Mouse (Mus musculus) limb, embryonic 15.5 days (tissue): ENCODE results near the gene Hnrnpf. TPM values are rescaled to one million over a fixed set of nuclear protein-coding genes. Genes with fewer than 3 reads are reported as not detected.

ENCODE experiments used
- ATAC-seq: fragments of 200-750 bp; cut with Nextera tagmentation; 2 replicates; pipeline ENCODE4 v1.8.0; 2017; ENCODE audit warnings: low read depth, moderate TSS enrichment; ENCODE audit not compliant: insufficient number of reproducible peaks, low FRiP score, low TSS enrichment
- H3K27ac ChIP-seq: fragments of 300-500 bp; sonication (generic); 2 replicates; pipeline ENCODE4 v1.5.1; 2015; ENCODE audit warnings: moderate library complexity, mild to moderate bottlenecking, inconsistent platforms
- H3K27me3 ChIP-seq: fragments of 300-500 bp; sonication (generic); 2 replicates; pipeline ENCODE4 v1.6.1; 2015; ENCODE audit warnings: inconsistent platforms
- H3K36me3 ChIP-seq: fragments of 300-500 bp; sonication (generic); 2 replicates; pipeline ENCODE4 v1.6.1; 2015; ENCODE audit warnings: inconsistent platforms
- H3K4me1 ChIP-seq: fragments of 300-500 bp; sonication (generic); 2 replicates; pipeline ENCODE4 v1.6.1; 2015; ENCODE audit warnings: inconsistent platforms
- H3K4me2 ChIP-seq: fragments of 300-500 bp; sonication (generic); 2 replicates; pipeline ENCODE4 v1.6.1; 2015; ENCODE audit warnings: mild to moderate bottlenecking, inconsistent platforms
- H3K4me3 ChIP-seq: fragments of 300-500 bp; sonication (generic); 2 replicates; pipeline ENCODE4 v1.5.1; 2015; ENCODE audit warnings: mild to moderate bottlenecking, inconsistent platforms
- H3K9ac ChIP-seq: fragments of 300-500 bp; sonication (generic); 2 replicates; pipeline ENCODE4 v1.6.1; 2015; ENCODE audit warnings: inconsistent platforms
- H3K9me3 ChIP-seq: fragments of 300-500 bp; sonication (generic); 2 replicates; pipeline ENCODE4 v1.6.1; 2016; ENCODE audit warnings: inconsistent platforms
- WGBS: fragments of 180-500 bp; shearing (Covaris S2); methylation state at CpG from one replicate; pipeline ENCODE4 v1.1.7; 2015; 5-methylcytosine and 5-hydroxymethylcytosine counted together
- polyA plus RNA-seq: library from polyadenylated mRNA; unstranded; fragments of >200 nt; fragmentation: Nextera tagmentation; extraction: Ambion mirVana; gene quantifications from 2 replicates; pipeline ENCODE4 v1.2.1, GENCODE M21; 2015

The Hnrnpf gene
- polyA plus RNA-seq, 1 experiment from 2014 or later = 627 TPM

GRCm38 (mm10) chr6:117932325-117933051 lies 32.4 kb downstream of the Hnrnpf start:
- H3K9me3 ChIP-seq = no peaks in the 10 kb centered on the region
- H3K9ac ChIP-seq = no peak overlapping the region
- H3K27me3 ChIP-seq = no peaks in the 10 kb centered on the region
- no peak for ATAC-seq
- peaks cover 26% of the 10 kb centered on the region for H3K36me3 ChIP-seq
- no peak overlapping the region for H3K27ac ChIP-seq
- H3K4me2 ChIP-seq = no peak overlapping the region
- no peak overlapping the region for H3K4me3 ChIP-seq
- peaks cover 3% of the 10 kb centered on the region; the same call in 1 of the 2 replicates for H3K4me1 ChIP-seq
- 57% methylated on average over 11 of the region's 11 CpGs for WGBS

DNA sequence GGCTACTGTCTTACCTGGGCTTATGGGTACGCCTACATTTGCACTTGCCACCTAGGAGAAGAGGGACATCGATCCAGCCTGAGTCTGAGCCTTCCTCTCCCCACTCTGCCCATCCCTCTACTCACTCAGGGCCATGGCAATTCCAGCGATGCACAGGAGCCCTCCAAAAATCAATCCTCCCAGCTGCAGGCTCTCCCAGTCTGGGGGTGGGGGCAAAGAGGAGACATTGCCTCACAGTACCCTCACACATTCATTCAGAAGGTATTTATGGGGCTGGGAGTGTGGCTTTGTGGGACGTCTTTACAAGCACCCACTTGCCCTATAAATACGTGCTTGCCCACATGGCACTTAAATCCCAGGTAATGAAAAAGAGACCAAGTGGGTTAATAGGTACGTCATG lies 34.2 kb downstream of the Hnrnpf start:
- no peaks in the 10 kb centered on the region for H3K9me3 ChIP-seq
- no peak overlapping the region for H3K4me3 ChIP-seq
- no peak for ATAC-seq
- no peak overlapping the region for H3K4me2 ChIP-seq
- WGBS = 56% methylated on average over 6 of the region's 6 CpGs
- peaks cover 3% of the 10 kb centered on the region; the same call in 1 of the 2 replicates for H3K4me1 ChIP-seq
- no peaks in the 10 kb centered on the region for H3K27me3 ChIP-seq
- no peak overlapping the region for H3K27ac ChIP-seq
- H3K9ac ChIP-seq = no peak overlapping the region
- H3K36me3 ChIP-seq = peaks cover 10% of the 10 kb centered on the region

GRCm38 (mm10) chr6:117935681-117936612 lies 35.8 kb downstream of the Hnrnpf start:
- H3K9ac ChIP-seq = no peak overlapping the region
- ATAC-seq = no peak
- H3K27me3 ChIP-seq = no peaks in the 10 kb centered on the region
- peaks cover 3% of the 10 kb centered on the region; the same call in 1 of the 2 replicates for H3K4me1 ChIP-seq
- no peaks in the 10 kb centered on the region for H3K36me3 ChIP-seq
- H3K4me3 ChIP-seq = no peak overlapping the region
- 87% methylated on average over 14 of the region's 14 CpGs for whole genome bisulfite sequencing
- no peak overlapping the region for H3K4me2 ChIP-seq
- H3K27ac ChIP-seq = no peak overlapping the region
- H3K9me3 ChIP-seq = no peaks in the 10 kb centered on the region

GRCm38 (mm10) chr6:117937222-117937932 lies 37.3 kb downstream of the Hnrnpf start, which contains the start of gene Fxyd4:
Fxyd4 (minus strand) TSS chr6:117937692.
- no peak within 1 kb of the TSS for H3K4me3 ChIP-seq
- H3K9me3 ChIP-seq = no peaks in the 10 kb centered on the region
- no peak within 1 kb of the TSS for H3K9ac ChIP-seq
- ATAC-seq = no peak
- H3K27me3 ChIP-seq = no peaks in the 10 kb centered on the region
- H3K4me2 ChIP-seq = no peak within 1 kb of the TSS
- peaks cover 3% of the 10 kb centered on the region; the same call in 1 of the 2 replicates for H3K4me1 ChIP-seq
- no peaks in the 10 kb centered on the region for H3K36me3 ChIP-seq
- WGBS = 66% methylated on average over 10 of the region's 10 CpGs
- no peak within 1 kb of the TSS for H3K27ac ChIP-seq

DNA sequence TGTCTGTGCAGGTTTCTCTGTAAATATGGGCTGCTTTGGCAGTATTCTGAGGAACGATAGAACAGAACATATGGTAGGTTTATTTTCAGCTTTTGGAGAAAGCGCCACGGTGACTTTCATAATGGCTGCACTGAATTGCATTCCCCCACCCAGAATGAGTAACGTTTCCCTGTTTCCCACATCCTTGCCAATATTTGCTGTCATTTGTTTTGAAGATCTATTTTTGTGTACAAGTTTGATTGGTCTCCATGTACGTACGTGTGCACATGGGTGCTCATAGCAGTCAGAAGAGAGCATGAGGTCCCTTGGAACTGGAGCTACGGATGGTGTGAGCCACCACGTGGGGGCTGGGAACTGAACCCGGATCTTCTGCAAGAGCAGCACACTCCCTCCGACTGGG lies 38.8 kb downstream of the Hnrnpf start:
- Histone ChIP-seq H3K27ac (no peak overlapping the region), H3K9ac (no peak overlapping the region), H3K4me2 (no peak overlapping the region), H3K36me3 (no peaks in the 10 kb centered on the region), H3K4me1 (peaks cover 3% of the 10 kb centered on the region; the same call in 1 of the 2 replicates), H3K27me3 (no peaks in the 10 kb centered on the region), H3K9me3 (no peaks in the 10 kb centered on the region), H3K4me3 (no peak overlapping the region)
- 80% methylated on average over 10 of the region's 10 CpGs for WGBS
- no peak for ATAC-seq

DNA sequence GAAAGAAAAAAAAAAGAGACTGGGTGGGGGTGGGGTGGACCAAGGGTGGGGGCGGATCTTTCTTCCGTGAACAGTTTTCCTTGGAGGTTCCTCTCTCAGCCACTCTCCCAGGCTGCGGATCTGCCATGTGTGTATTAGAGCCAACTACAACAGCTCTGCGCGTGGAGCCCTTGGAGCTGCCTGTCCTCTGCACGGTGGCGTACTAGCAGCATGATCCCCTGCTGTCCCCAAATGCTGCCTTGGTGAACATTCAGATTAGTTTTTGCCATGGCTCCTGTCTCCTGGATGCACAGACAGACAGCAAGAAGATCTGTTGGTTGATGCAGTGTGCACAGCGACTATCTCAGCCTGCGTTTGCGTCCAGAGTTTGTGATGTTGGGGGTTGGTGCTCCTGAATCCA lies 42.6 kb downstream of the Hnrnpf start:
- H3K36me3 ChIP-seq = no peaks in the 10 kb centered on the region
- no peaks in the 10 kb centered on the region for H3K4me1 ChIP-seq
- H3K27me3 ChIP-seq = no peaks in the 10 kb centered on the region
- H3K9me3 ChIP-seq = no peaks in the 10 kb centered on the region
- 76% methylated on average over 10 of the region's 10 CpGs for WGBS
- H3K4me2 ChIP-seq = no peak overlapping the region
- no peak overlapping the region for H3K4me3 ChIP-seq
- no peak for ATAC-seq
- H3K27ac ChIP-seq = no peak overlapping the region
- H3K9ac ChIP-seq = no peak overlapping the region

DNA sequence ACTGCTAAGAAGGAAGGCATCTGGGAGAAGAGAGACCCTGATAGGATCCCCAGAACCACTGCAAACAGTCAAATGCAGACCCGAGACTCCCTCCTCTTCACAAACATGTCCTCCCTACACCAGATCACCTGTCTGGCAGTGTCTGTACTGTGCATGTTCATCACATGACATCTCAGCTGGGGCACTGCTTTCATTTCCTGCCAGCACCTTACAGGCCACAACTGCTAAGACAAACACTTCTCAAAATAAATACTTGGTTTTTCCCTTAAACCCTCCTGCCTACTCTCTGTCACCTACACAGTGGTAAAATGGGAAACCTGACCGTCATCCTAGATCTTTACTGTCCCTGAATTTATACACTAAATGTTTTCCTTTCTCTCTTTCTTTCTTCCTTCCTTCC lies 43.8 kb downstream of the Hnrnpf start:
- Histone ChIP-seq H3K27ac (no peak overlapping the region), H3K27me3 (no peaks in the 10 kb centered on the region), H3K9me3 (no peaks in the 10 kb centered on the region), H3K4me2 (no peak overlapping the region), H3K4me1 (no peaks in the 10 kb centered on the region), H3K9ac (no peak overlapping the region), H3K36me3 (no peaks in the 10 kb centered on the region), H3K4me3 (no peak overlapping the region)
- 85% methylated on average over 2 of the region's 2 CpGs for WGBS
- ATAC-seq = no peak

- H3K9ac ChIP-seq = no peak overlapping the region
- H3K4me1 ChIP-seq = 0 out of 2 replicates have a peak, but pooled peaks cover 3% of the 10 kb centered on the region
- no peak overlapping the region for H3K4me2 ChIP-seq
- 79% methylated on average over 4 of the region's 4 CpGs for WGBS
- no peak overlapping the region for H3K4me3 ChIP-seq
- H3K27me3 ChIP-seq = no peaks in the 10 kb centered on the region
- ATAC-seq = no peak
- no peaks in the 10 kb centered on the region for H3K9me3 ChIP-seq
- no peak overlapping the region for H3K27ac ChIP-seq
- no peaks in the 10 kb centered on the region for H3K36me3 ChIP-seq
Measured at GRCm38 (mm10) chr6:117952330-117952729, 52.2 kb downstream of the Hnrnpf start.

DNA sequence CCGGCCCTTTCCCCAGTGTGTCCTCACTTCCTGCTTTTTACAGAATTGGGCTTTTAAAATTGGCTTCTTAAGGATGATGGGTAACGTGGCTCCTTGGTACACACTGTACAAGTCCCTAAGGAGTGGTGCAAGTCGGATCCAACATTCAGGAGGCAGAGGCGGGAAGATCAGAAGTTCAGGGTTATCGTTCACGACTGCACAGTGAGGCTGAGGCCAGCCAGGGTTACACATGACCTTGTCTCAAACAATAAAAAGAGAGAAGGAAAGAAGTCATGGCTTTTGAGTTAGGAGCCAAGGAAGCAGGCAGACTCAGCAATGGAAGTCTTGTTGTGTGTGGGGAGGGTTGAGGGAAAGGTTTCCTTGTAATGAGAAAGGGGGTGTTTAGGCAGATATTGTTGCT lies 56.0 kb downstream of the Hnrnpf start:
- ATAC-seq = no peak
- Histone ChIP-seq H3K9ac (no peak overlapping the region), H3K4me3 (no peak overlapping the region), H3K4me2 (no peak overlapping the region), H3K27me3 (no peaks in the 10 kb centered on the region), H3K4me1 (0 out of 2 replicates have a peak, but pooled peaks cover 3% of the 10 kb centered on the region), H3K36me3 (no peaks in the 10 kb centered on the region), H3K27ac (no peak overlapping the region), H3K9me3 (no peaks in the 10 kb centered on the region)
- 74% methylated on average over 6 of the region's 6 CpGs for WGBS

- Histone ChIP-seq H3K4me3 (no peak overlapping the region), H3K36me3 (no peaks in the 10 kb centered on the region), H3K4me2 (no peak overlapping the region), H3K4me1 (0 out of 2 replicates have a peak, but pooled peaks cover 3% of the 10 kb centered on the region), H3K27me3 (no peaks in the 10 kb centered on the region), H3K9me3 (no peaks in the 10 kb centered on the region), H3K9ac (no peak overlapping the region), H3K27ac (no peak overlapping the region)
- ATAC-seq = no peak
- WGBS = 24% methylated on average over 14 of the region's 14 CpGs
Measured at GRCm38 (mm10) chr6:117956851-117957501, 56.9 kb downstream of the Hnrnpf start.

DNA sequence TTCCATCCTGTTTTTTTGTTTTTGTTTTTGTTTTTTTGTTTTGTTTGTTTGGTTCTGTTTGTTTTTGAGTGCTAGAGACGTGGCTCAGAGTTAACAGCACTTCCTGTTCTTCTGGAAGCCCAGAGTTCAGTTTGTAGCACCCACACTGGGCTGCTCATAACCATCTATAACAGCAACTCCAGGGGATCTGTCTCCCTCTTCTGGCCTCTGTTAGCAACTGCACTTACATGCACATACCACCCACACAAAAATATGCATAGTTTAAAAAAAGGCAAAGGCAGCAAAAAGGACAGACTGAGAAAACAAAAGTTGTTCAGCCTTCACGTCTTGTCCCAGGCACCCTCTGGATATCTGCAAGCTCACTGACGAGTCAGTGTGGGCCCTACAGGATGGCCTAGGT lies 63.1 kb downstream of the Hnrnpf start:
- Histone ChIP-seq H3K27me3 (no peaks in the 10 kb centered on the region), H3K9ac (no peak overlapping the region), H3K36me3 (no peaks in the 10 kb centered on the region), H3K4me1 (0 out of 2 replicates have a peak, but pooled peaks cover 2% of the 10 kb centered on the region), H3K4me2 (no peak overlapping the region), H3K4me3 (no peak overlapping the region), H3K27ac (no peak overlapping the region), H3K9me3 (no peaks in the 10 kb centered on the region)
- no peak for ATAC-seq
- WGBS = 85% methylated on average over 3 of the region's 3 CpGs
